Mouse (Mus musculus) lung, postnatal 0 days (tissue): Measurements from ENCODE around the gene Slc1a2. TPM values are rescaled to one million over a fixed set of nuclear protein-coding genes. Genes with fewer than 3 reads are reported as not detected.
A peak's percentile ranks its signal among the peaks of the same experiment; 100 is the strongest.

Source experiments
- ATAC-seq: fragments of 200-750 bp; cut with Nextera tagmentation; 2 replicates; pipeline ENCODE4 v1.8.0; 2017; ENCODE audit warnings: moderate library complexity
- DNase-seq: peaks from one replicate; pipeline ENCODE4 v3.0.0-alpha.2; 2016; ENCODE audit warnings: low spot score
- H3K27ac ChIP-seq: fragments of 300-500 bp; sonication (generic); 2 replicates; pipeline ENCODE4 v1.5.1; 2014; ENCODE audit warnings: antibody characterized with exemption, mild to moderate bottlenecking, low read length, mixed read lengths
- H3K27me3 ChIP-seq: fragments of 300-500 bp; sonication (generic); replicated peaks from 2 replicates; pipeline ENCODE4 v1.6.1; 2014; ENCODE audit warnings: low read length, mixed read lengths; ENCODE audit not compliant: insufficient read depth
- H3K36me3 ChIP-seq: fragments of 300-500 bp; sonication (generic); 2 replicates; pipeline ENCODE4 v1.6.1; 2014; ENCODE audit warnings: low read length, mixed read lengths; ENCODE audit not compliant: insufficient read depth
- H3K4me1 ChIP-seq: fragments of 300-500 bp; sonication (generic); 2 replicates; pipeline ENCODE4 v1.6.1; 2014; ENCODE audit warnings: antibody characterized with exemption, low read depth, low read length, mixed read lengths; ENCODE audit not compliant: insufficient read depth
- H3K4me2 ChIP-seq: fragments of 300-500 bp; sonication (generic); replicated peaks from 2 replicates; pipeline ENCODE4 v1.6.1; 2014; ENCODE audit warnings: low read depth, mild to moderate bottlenecking, low read length, moderate library complexity, mixed read lengths
- H3K4me3 ChIP-seq: fragments of 300-500 bp; sonication (generic); 2 replicates; pipeline ENCODE4 v1.5.1; 2014; ENCODE audit warnings: low read depth, low read length
- H3K9ac ChIP-seq: fragments of 300-500 bp; sonication (generic); replicated peaks from 2 replicates; pipeline ENCODE4 v1.6.1; 2014; ENCODE audit warnings: low read depth, mild to moderate bottlenecking
- H3K9me3 ChIP-seq: fragments of 300-500 bp; sonication (generic); 2 replicates; pipeline ENCODE4 v1.6.1; 2016; ENCODE audit warnings: low read length, mixed read lengths
- CTCF ChIP-seq: IDR thresholded peaks from 2 replicates; pipeline ENCODE4 v1.5.1; 2016; ENCODE audit warnings: antibody characterized with exemption, mild to moderate bottlenecking
- EP300 ChIP-seq: IDR thresholded peaks from 2 replicates; pipeline ENCODE4 v1.6.1; 2016; ENCODE audit warnings: antibody characterized with exemption, mild to moderate bottlenecking, control low read depth
- WGBS: fragments of 180-500 bp; shearing (Covaris S2); extraction: QIAGEN DNeasy Blood & Tissue Kit; methylation state at CpG from one replicate; pipeline ENCODE4 v1.1.7; 2014; 5-methylcytosine and 5-hydroxymethylcytosine counted together
- polyA plus RNA-seq: library from polyadenylated mRNA; unstranded; fragments of >200 nt; fragmentation: Nextera tagmentation; extraction: Ambion mirVana; gene quantifications from 2 replicates; pipeline ENCODE4 v1.2.1, GENCODE M21; 2015

Slc1a2 gene
- polyA plus RNA-seq, 1 experiment from 2014 or later: 0.87 TPM

GRCm38 (mm10) chr2:102771304-102771703, 112.8 kb downstream of the Slc1a2 start:
- TF ChIP-seq EP300 (no peak), CTCF (no peak)
- Histone ChIP-seq H3K36me3 (no peaks in the 10 kb centered on the region), H3K27ac (no peak overlapping the region), H3K4me2 (no peak overlapping the region), H3K4me3 (no peak overlapping the region), H3K9me3 (no peaks in the 10 kb centered on the region), H3K9ac (no peak overlapping the region), H3K4me1 (no peaks in the 10 kb centered on the region), H3K27me3 (no peaks in the 10 kb centered on the region)
- 71% methylated on average over 1 of the region's 1 CpGs for WGBS
- ATAC-seq (no peak), DNase-seq (no peak)

- ATAC-seq: no peak
Measured at GRCm38 (mm10) chr2:102772276-102772675, 113.8 kb downstream of the Slc1a2 start.

GRCm38 (mm10) chr2:102774700-102775099, 116.2 kb downstream of the Slc1a2 start:
- WGBS: 65% methylated on average over 4 of the region's 4 CpGs
- TF ChIP-seq EP300 (no peak), CTCF (no peak)
- Histone ChIP-seq H3K9me3 (no peaks in the 10 kb centered on the region), H3K4me1 (no peaks in the 10 kb centered on the region), H3K9ac (no peak overlapping the region), H3K4me2 (no peak overlapping the region), H3K27me3 (no peaks in the 10 kb centered on the region), H3K36me3 (no peaks in the 10 kb centered on the region), H3K4me3 (no peak overlapping the region), H3K27ac (no peak overlapping the region)
- no peak for ATAC-seq
- DNase-seq: no peak

More at GRCm38 (mm10) chr2:102772276-102772675, 113.8 kb downstream of the Slc1a2 start:
- H3K9ac ChIP-seq: no peak overlapping the region
- no peaks in the 10 kb centered on the region for H3K36me3 ChIP-seq
- H3K4me3 ChIP-seq: no peak overlapping the region
- no peak overlapping the region for H3K27ac ChIP-seq
- no peak for DNase-seq
- H3K27me3 ChIP-seq: no peaks in the 10 kb centered on the region
- no peaks in the 10 kb centered on the region for H3K4me1 ChIP-seq
- no peaks in the 10 kb centered on the region for H3K9me3 ChIP-seq
- H3K4me2 ChIP-seq: no peak overlapping the region
- 86% methylated on average over 5 of the region's 5 CpGs for WGBS
- TF ChIP-seq CTCF: no peak
- TF ChIP-seq EP300: no peak

GRCm38 (mm10) chr2:102775561-102775960, 117.1 kb downstream of the Slc1a2 start:
- ATAC-seq: no peak
- Histone ChIP-seq H3K4me3 (no peak overlapping the region), H3K36me3 (no peaks in the 10 kb centered on the region), H3K9ac (no peak overlapping the region), H3K4me1 (no peaks in the 10 kb centered on the region), H3K27ac (no peak overlapping the region), H3K9me3 (no peaks in the 10 kb centered on the region), H3K27me3 (no peaks in the 10 kb centered on the region), H3K4me2 (no peak overlapping the region)
- no peak for DNase-seq
- 86% methylated on average over 1 of the region's 1 CpGs for WGBS
- no peak for TF ChIP-seq EP300
- TF ChIP-seq CTCF: no peak

GRCm38 (mm10) chr2:102778208-102778607, 119.7 kb downstream of the Slc1a2 start:
- Histone ChIP-seq H3K9ac (no peak overlapping the region), H3K4me3 (no peak overlapping the region), H3K4me2 (no peak overlapping the region), H3K36me3 (no peaks in the 10 kb centered on the region), H3K27ac (no peak overlapping the region), H3K4me1 (no peaks in the 10 kb centered on the region), H3K9me3 (no peaks in the 10 kb centered on the region), H3K27me3 (no peaks in the 10 kb centered on the region)
- WGBS: 74% methylated on average over 3 of the region's 3 CpGs
- TF ChIP-seq EP300: no peak
- TF ChIP-seq CTCF: no peak
- ATAC-seq (no peak), DNase-seq (no peak)

- Histone ChIP-seq H3K9ac (no peak overlapping the region), H3K27me3 (no peaks in the 10 kb centered on the region), H3K36me3 (no peaks in the 10 kb centered on the region), H3K4me3 (no peak overlapping the region), H3K4me1 (no peaks in the 10 kb centered on the region), H3K27ac (no peak overlapping the region), H3K9me3 (no peaks in the 10 kb centered on the region), H3K4me2 (no peak overlapping the region)
- DNase-seq (peak; percentile 55), ATAC-seq (no peak)
- WGBS: 59% methylated on average over 7 of the region's 7 CpGs
- TF ChIP-seq CTCF (no peak), EP300 (no peak)
Measured at GRCm38 (mm10) chr2:102782751-102783150, 124.3 kb downstream of the Slc1a2 start.

- DNase-seq (no peak), ATAC-seq (no peak)
- Histone ChIP-seq H3K9ac (no peak overlapping the region), H3K4me1 (no peaks in the 10 kb centered on the region), H3K4me3 (no peak overlapping the region), H3K36me3 (no peaks in the 10 kb centered on the region), H3K27ac (no peak overlapping the region), H3K4me2 (no peak overlapping the region), H3K27me3 (no peaks in the 10 kb centered on the region), H3K9me3 (no peaks in the 10 kb centered on the region)
- WGBS: 41% methylated on average over 4 of the region's 4 CpGs
- TF ChIP-seq EP300 (no peak), CTCF (no peak)
Measured at GRCm38 (mm10) chr2:102785696-102786095, 127.2 kb downstream of the Slc1a2 start.
